In genomic region chr11:23856054-23856722, GRCm38 (mm10) we compare ENCODE assay signal across 12 mouse cellular contexts. TPM values are rescaled to one million over a fixed set of nuclear protein-coding genes. Genes with fewer than 3 reads are reported as not detected.
DNase-seq lines count a peak whose midpoint lies in the region; ATAC-seq and TF ChIP-seq lines count a peak whose summit lies in the region.
"Had no signal": no experiment of that assay in that cellular context is flagged by ENCODE, and none has a peak within 500 bp of the region (broad histone marks: within the 10 kb centered on the region; RNA-seq: fewer than 3 reads in every experiment).

No protein-coding gene starts in this region.

- TF ChIP-seq CTCF in small intestine, adult 2 months (IDR thresholded peaks at IDR 0.05; ENCODE audit: extremely low read depth, insufficient read length, insufficient replicate concordance, low read depth, low read length) = no peak

- H3K9me3 ChIP-seq in forebrain, embryonic 13.5 days (replicated peaks) = no peaks in the 10 kb centered on the region
- no peaks in the 10 kb centered on the region for H3K9me3 ChIP-seq in forebrain, embryonic 10.5 days
- H3K9me3 ChIP-seq in midbrain, embryonic 15.5 days = no peaks in the 10 kb centered on the region
- H3K9me3 ChIP-seq in midbrain, embryonic 10.5 days (replicated peaks) = no peaks in the 10 kb centered on the region
- no peaks in the 10 kb centered on the region for H3K9me3 ChIP-seq in liver, embryonic 12.5 days (replicated peaks)
- H3K9me3 ChIP-seq: G1E; midbrain, embryonic 12.5 days; neural tube, embryonic 13.5 days had no signal

- peaks cover 47% of the 10 kb centered on the region for H3K36me3 ChIP-seq in forebrain, embryonic 13.5 days (ENCODE audit: poor library complexity, severe bottlenecking)
- peaks cover 54% of the 10 kb centered on the region for H3K36me3 ChIP-seq in forebrain, embryonic 10.5 days (replicated peaks)
- H3K36me3 ChIP-seq in midbrain, embryonic 15.5 days (replicated peaks) = peaks cover 38% of the 10 kb centered on the region
- H3K36me3 ChIP-seq in midbrain, embryonic 10.5 days = peaks cover 50% of the 10 kb centered on the region
- peaks cover 30% of the 10 kb centered on the region for H3K36me3 ChIP-seq in small intestine, adult 2 months (ENCODE audit: control insufficient read depth, insufficient read depth, low read length)
- H3K36me3 ChIP-seq in liver, embryonic 12.5 days = peaks cover 43% of the 10 kb centered on the region

- H3K4me2 ChIP-seq in forebrain, embryonic 13.5 days = no peak overlapping the region
- H3K4me2 ChIP-seq in midbrain, embryonic 15.5 days = no peak overlapping the region
- H3K4me2 ChIP-seq in liver, embryonic 12.5 days = no peak overlapping the region
- H3K4me2 ChIP-seq: liver, embryonic 11.5 days; midbrain, embryonic 12.5 days; neural tube, embryonic 13.5 days had no signal

- WGBS in forebrain, embryonic 13.5 days = 91% methylated on average over 7 of the region's 7 CpGs
- 89% methylated on average over 7 of the region's 7 CpGs for WGBS in forebrain, embryonic 10.5 days
- 92% methylated on average over 7 of the region's 7 CpGs for WGBS in midbrain, embryonic 15.5 days
- 88% methylated on average over 7 of the region's 7 CpGs for WGBS in midbrain, embryonic 10.5 days
- 29% methylated on average over 7 of the region's 7 CpGs for WGBS in small intestine, adult 2 months
- 67% methylated on average over 7 of the region's 7 CpGs for WGBS in liver, embryonic 12.5 days (ENCODE audit: insufficient replicate concordance)

- no peak overlapping the region for H3K9ac ChIP-seq in forebrain, embryonic 13.5 days
- no peak overlapping the region for H3K9ac ChIP-seq in midbrain, embryonic 15.5 days
- H3K9ac ChIP-seq in liver, embryonic 12.5 days = no peak overlapping the region
- H3K9ac ChIP-seq: midbrain, embryonic 12.5 days; neural tube, embryonic 13.5 days had no signal

- H3K27me3 ChIP-seq in forebrain, embryonic 13.5 days = no peaks in the 10 kb centered on the region
- no peaks in the 10 kb centered on the region for H3K27me3 ChIP-seq in forebrain, embryonic 10.5 days (ENCODE audit: poor library complexity, severe bottlenecking)
- no peaks in the 10 kb centered on the region for H3K27me3 ChIP-seq in midbrain, embryonic 15.5 days (replicated peaks)
- no peaks in the 10 kb centered on the region for H3K27me3 ChIP-seq in midbrain, embryonic 10.5 days (ENCODE audit: low read depth, poor library complexity, severe bottlenecking)
- no peaks in the 10 kb centered on the region for H3K27me3 ChIP-seq in small intestine, adult 2 months (ENCODE audit: control insufficient read depth, insufficient read depth, low read length)
- no peaks in the 10 kb centered on the region for H3K27me3 ChIP-seq in liver, embryonic 12.5 days (replicated peaks)
- H3K27me3 ChIP-seq: midbrain, embryonic 12.5 days; neural tube, embryonic 13.5 days had no signal

- 0 out of 2 replicates have a peak, but pooled peaks have one; percentile 11 for ATAC-seq in forebrain, embryonic 13.5 days
- 0 out of 2 replicates have a peak, but pooled peaks have one; percentile 16 for ATAC-seq in midbrain, embryonic 15.5 days (replicated peaks)
- no peak for ATAC-seq in liver, embryonic 12.5 days

- H3K4me1 ChIP-seq in forebrain, embryonic 13.5 days = no peaks in the 10 kb centered on the region
- H3K4me1 ChIP-seq in forebrain, embryonic 10.5 days = no peaks in the 10 kb centered on the region
- H3K4me1 ChIP-seq in midbrain, embryonic 15.5 days = no peaks in the 10 kb centered on the region
- 0 out of 2 replicates have a peak, but pooled peaks cover 5% of the 10 kb centered on the region for H3K4me1 ChIP-seq in midbrain, embryonic 10.5 days
- peaks cover 10% of the 10 kb centered on the region; the same call in 1 of the 2 replicates for H3K4me1 ChIP-seq in small intestine, adult 2 months (ENCODE audit: control insufficient read depth, insufficient read depth, insufficient read length, low read length)
- H3K4me1 ChIP-seq in liver, embryonic 12.5 days = no peaks in the 10 kb centered on the region
- H3K4me1 ChIP-seq: midbrain, embryonic 12.5 days; neural tube, embryonic 13.5 days had no signal

- TF ChIP-seq POLR2A in small intestine, adult 2 months (IDR thresholded peaks at IDR 0.05; ENCODE audit: low read depth, low read length) = no peak

- no peak overlapping the region for H3K4me3 ChIP-seq in forebrain, embryonic 13.5 days
- no peak overlapping the region for H3K4me3 ChIP-seq in forebrain, embryonic 10.5 days
- no peak overlapping the region for H3K4me3 ChIP-seq in midbrain, embryonic 15.5 days
- H3K4me3 ChIP-seq in midbrain, embryonic 10.5 days = no peak overlapping the region
- no peak overlapping the region for H3K4me3 ChIP-seq in small intestine, adult 2 months (ENCODE audit: low read depth, low read length)
- H3K4me3 ChIP-seq in liver, embryonic 12.5 days = no peak overlapping the region
- H3K4me3 ChIP-seq: midbrain, embryonic 12.5 days; neural tube, embryonic 13.5 days had no signal

- no peak overlapping the region for H3K27ac ChIP-seq in forebrain, embryonic 13.5 days
- no peak overlapping the region for H3K27ac ChIP-seq in forebrain, embryonic 10.5 days
- H3K27ac ChIP-seq in midbrain, embryonic 15.5 days = no peak overlapping the region
- H3K27ac ChIP-seq in midbrain, embryonic 10.5 days (replicated peaks) = no peak overlapping the region
- 0 out of 2 replicates have a peak overlapping the region, but pooled peaks have one; percentile 25 for H3K27ac ChIP-seq in small intestine, adult 2 months (ENCODE audit: insufficient read depth, low read depth, low read length)
- H3K27ac ChIP-seq in liver, embryonic 12.5 days = no peak overlapping the region
- H3K27ac ChIP-seq: midbrain, embryonic 12.5 days; neural tube, embryonic 13.5 days had no signal

- DNase-seq in forebrain, embryonic 10.5 days (ENCODE audit: extremely low spot score, low spot score) = no peak
- DNase-seq in midbrain, embryonic 10.5 days (ENCODE audit: low spot score) = no peak
- peak; percentile 56 to 79 for DNase-seq in thymus, postnatal 36 days
- no peak for DNase-seq in ovary, adult 18-20 months (ENCODE audit: low spot score)

RNA-seq across cellular contexts. Expression of gene Papolg, which starts 38.9 kb away (rescaled TPM):
- 27.4 and 28.0 TPM in 2 replicates for polyA plus RNA-seq in forebrain, embryonic 13.5 days (2015; fragmentation: Nextera tagmentation; extraction: Ambion mirVana)
- 19.1 and 21.7 TPM in 2 replicates for polyA plus RNA-seq in forebrain, embryonic 10.5 days (2016; fragmentation: Nextera tagmentation; extraction: Ambion mirVana)
- polyA plus RNA-seq in midbrain, embryonic 15.5 days (2015; fragmentation: Nextera tagmentation; extraction: Ambion mirVana) = 19.1 and 21.9 TPM in 2 replicates
- 20.7 and 22.9 TPM in 2 replicates for polyA plus RNA-seq in midbrain, embryonic 10.5 days (2016; fragmentation: Nextera tagmentation; extraction: Ambion mirVana)
- polyA plus RNA-seq in small intestine, adult 2 months (2012; rRNA removed) = 0.86 and 1.1 TPM in 2 replicates
- 7.0 and 7.5 TPM in 2 replicates for polyA plus RNA-seq in liver, embryonic 12.5 days (2016; fragmentation: Nextera tagmentation; extraction: Ambion mirVana)

Comparison
In these comparisons a context has a peak if more than half of its experiments do, and no peak if none do; other contexts are left out.
1. DNase-seq: peak in thymus, postnatal 36 days (2 of 2); none in forebrain, embryonic 10.5 days (single experiment), midbrain, embryonic 10.5 days (single experiment) and ovary, adult 18-20 months (single experiment).